Mouse (Mus musculus) liver, embryonic 11.5 days (tissue): ENCODE results near the gene Mogat1. TPM values are rescaled to one million over a fixed set of nuclear protein-coding genes. Genes with fewer than 3 reads are reported as not detected.

Experiments
- ATAC-seq: fragments of 200-750 bp; cut with Nextera tagmentation; replicated peaks from 2 replicates; pipeline ENCODE4 v1.8.0; 2017; ENCODE audit warnings: moderate number of reproducible peaks, mild to moderate bottlenecking, moderate TSS enrichment, moderate library complexity; ENCODE audit not compliant: low FRiP score
- DNase-seq: peaks from one replicate; pipeline ENCODE4 v3.0.0-alpha.2; 2017; ENCODE audit warnings: low spot score
- H3K27ac ChIP-seq: fragments of 300-500 bp; sonication (generic); 2 replicates; pipeline ENCODE4 v1.5.1; 2014; ENCODE audit warnings: mild to moderate bottlenecking, low read depth, low read length, control low read depth
- H3K27me3 ChIP-seq: fragments of 300-500 bp; sonication (generic); replicated peaks from 2 replicates; pipeline ENCODE4 v1.6.1; 2014; ENCODE audit warnings: low read length, mixed read lengths; ENCODE audit not compliant: control insufficient read depth, insufficient read depth
- H3K36me3 ChIP-seq: fragments of 300-500 bp; sonication (generic); 2 replicates; pipeline ENCODE4 v1.6.1; 2014; ENCODE audit warnings: mild to moderate bottlenecking, low read length, moderate library complexity, mixed read lengths; ENCODE audit not compliant: control insufficient read depth, insufficient read depth
- H3K4me1 ChIP-seq: fragments of 300-500 bp; sonication (generic); replicated peaks from 2 replicates; pipeline ENCODE4 v1.6.1; 2014; ENCODE audit warnings: low read length, mixed read lengths; ENCODE audit not compliant: control insufficient read depth, insufficient read depth
- H3K4me2 ChIP-seq: fragments of 300-500 bp; sonication (generic); 2 replicates; pipeline ENCODE4 v1.6.1; 2014; ENCODE audit warnings: mild to moderate bottlenecking, control low read depth, moderate library complexity
- H3K4me3 ChIP-seq: fragments of 300-500 bp; sonication (generic); 2 replicates; pipeline ENCODE4 v1.5.1; 2014; ENCODE audit warnings: low read depth, low read length, control low read depth
- H3K9ac ChIP-seq: fragments of 300-500 bp; sonication (generic); 2 replicates; pipeline ENCODE4 v1.6.1; 2014; ENCODE audit warnings: low read depth, low read length, control low read depth
- H3K9me3 ChIP-seq: fragments of 300-500 bp; sonication (generic); 2 replicates; pipeline ENCODE4 v1.6.1; 2016; ENCODE audit warnings: low read length, inconsistent platforms, mixed read lengths; ENCODE audit not compliant: control insufficient read depth
- WGBS: fragments of 180-500 bp; shearing (Covaris S2); extraction: QIAGEN DNeasy Blood & Tissue Kit; methylation state at CpG from one replicate; pipeline ENCODE4 v1.1.7; 2014; 5-methylcytosine and 5-hydroxymethylcytosine counted together
- polyA plus RNA-seq: library from polyadenylated mRNA; unstranded; fragments of >200 nt; fragmentation: Nextera tagmentation; extraction: Ambion mirVana; gene quantifications from 2 replicates; pipeline ENCODE4 v1.2.1, GENCODE M21; 2014

The Mogat1 gene
- polyA plus RNA-seq, 1 experiment from 2014 or later: not detected

DNA sequence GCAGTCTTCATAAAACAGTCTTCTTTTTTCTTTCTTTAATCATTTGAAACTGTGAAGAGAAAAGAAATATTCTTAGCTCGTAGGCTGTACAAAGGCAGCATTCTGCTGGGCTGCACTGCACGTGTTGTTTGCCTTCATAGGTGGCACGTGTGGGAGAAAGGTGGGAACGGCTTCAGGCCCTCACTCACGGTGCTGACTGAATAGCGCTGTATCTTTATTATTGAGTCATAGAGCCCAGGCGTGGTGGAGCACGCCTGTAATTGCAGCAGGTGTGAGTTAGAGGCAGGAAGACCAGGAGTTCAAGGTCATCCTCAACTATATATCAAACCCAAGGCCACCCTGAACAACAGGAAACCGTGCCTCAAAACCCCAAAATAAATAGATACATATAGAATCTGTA lies 35.5 kb downstream of the Mogat1 start:
- Histone ChIP-seq H3K27me3 (no peaks in the 10 kb centered on the region), H3K4me2 (no peak overlapping the region), H3K9me3 (no peaks in the 10 kb centered on the region), H3K36me3 (no peaks in the 10 kb centered on the region), H3K4me1 (no peaks in the 10 kb centered on the region), H3K4me3 (no peak overlapping the region), H3K9ac (no peak overlapping the region), H3K27ac (no peak overlapping the region)
- DNase-seq (no peak), ATAC-seq (no peak)
- WGBS: 82% methylated on average over 9 of the region's 9 CpGs

DNA sequence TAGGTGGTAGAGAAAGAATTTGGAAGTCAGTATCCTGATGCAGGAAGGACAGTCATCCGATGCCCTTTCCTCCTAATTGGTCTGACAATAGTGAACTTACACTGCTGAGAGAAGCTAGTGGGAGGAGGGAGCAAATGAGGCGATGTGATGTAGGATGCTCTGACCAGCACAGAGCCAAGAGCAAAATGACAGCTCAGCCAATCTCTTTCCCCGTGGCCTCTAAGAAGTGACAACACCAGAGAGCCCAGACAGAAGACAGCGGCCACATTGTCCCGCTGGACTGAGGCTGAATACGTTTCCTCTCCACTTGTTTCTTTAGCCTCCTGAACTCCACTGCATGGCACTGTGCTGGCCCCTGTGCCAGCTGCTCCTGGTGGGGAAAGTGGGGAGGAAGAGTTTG lies 38.2 kb downstream of the Mogat1 start:
- no peak overlapping the region for H3K4me3 ChIP-seq
- no peaks in the 10 kb centered on the region for H3K36me3 ChIP-seq
- no peaks in the 10 kb centered on the region for H3K4me1 ChIP-seq
- H3K4me2 ChIP-seq: no peak overlapping the region
- H3K9ac ChIP-seq: no peak overlapping the region
- ATAC-seq (no peak), DNase-seq (no peak)
- no peaks in the 10 kb centered on the region for H3K9me3 ChIP-seq
- no peak overlapping the region for H3K27ac ChIP-seq
- WGBS: 57% methylated on average over 6 of the region's 6 CpGs
- H3K27me3 ChIP-seq: no peaks in the 10 kb centered on the region

- no peak for DNase-seq
- WGBS: 65% methylated on average over 8 of the region's 8 CpGs
- no peak for ATAC-seq
- Histone ChIP-seq H3K27me3 (no peaks in the 10 kb centered on the region), H3K36me3 (no peaks in the 10 kb centered on the region), H3K27ac (no peak overlapping the region), H3K4me2 (no peak overlapping the region), H3K4me3 (no peak overlapping the region), H3K9me3 (no peaks in the 10 kb centered on the region), H3K9ac (no peak overlapping the region), H3K4me1 (no peaks in the 10 kb centered on the region)
These were observed 43.3 kb downstream of the Mogat1 start for GRCm38 (mm10) chr1:78554012-78554666.

GRCm38 (mm10) chr1:78566963-78567362 lies 56.2 kb downstream of the Mogat1 start:
- H3K9me3 ChIP-seq: no peaks in the 10 kb centered on the region
- ATAC-seq: no peak
- DNase-seq: no peak
- H3K27me3 ChIP-seq: no peaks in the 10 kb centered on the region
- no peak overlapping the region for H3K4me2 ChIP-seq
- H3K4me3 ChIP-seq: no peak overlapping the region
- H3K36me3 ChIP-seq: no peaks in the 10 kb centered on the region
- H3K4me1 ChIP-seq: no peaks in the 10 kb centered on the region
- H3K9ac ChIP-seq: no peak overlapping the region
- 69% methylated on average over 2 of the region's 2 CpGs for WGBS
- H3K27ac ChIP-seq: no peak overlapping the region

DNA sequence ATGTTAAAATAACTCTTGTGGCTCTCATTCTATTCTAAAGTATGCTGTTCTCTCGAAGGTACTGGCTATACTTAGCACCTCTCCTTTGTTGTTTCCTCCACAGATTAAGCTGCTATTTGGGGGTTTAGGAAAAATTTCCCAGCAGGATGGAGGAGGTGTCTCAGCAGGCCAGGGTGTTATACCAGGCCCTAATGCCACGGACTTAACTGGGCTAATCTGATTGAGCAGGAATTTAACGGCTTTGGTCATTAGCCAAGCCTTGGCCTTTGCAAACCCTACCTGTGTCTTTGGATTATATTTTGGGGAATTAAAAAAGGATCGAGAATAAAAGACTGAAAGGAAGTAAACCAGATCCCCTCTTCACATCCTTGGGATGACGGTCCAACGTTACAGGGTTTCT lies 56.6 kb downstream of the Mogat1 start:
- no peak overlapping the region for H3K4me3 ChIP-seq
- H3K27me3 ChIP-seq: no peaks in the 10 kb centered on the region
- no peak overlapping the region for H3K4me2 ChIP-seq
- 34% methylated on average over 6 of the region's 6 CpGs for WGBS
- no peak overlapping the region for H3K9ac ChIP-seq
- no peak for DNase-seq
- H3K36me3 ChIP-seq: no peaks in the 10 kb centered on the region
- H3K27ac ChIP-seq: no peak overlapping the region
- H3K9me3 ChIP-seq: no peaks in the 10 kb centered on the region
- ATAC-seq: no peak
- no peaks in the 10 kb centered on the region for H3K4me1 ChIP-seq

DNA sequence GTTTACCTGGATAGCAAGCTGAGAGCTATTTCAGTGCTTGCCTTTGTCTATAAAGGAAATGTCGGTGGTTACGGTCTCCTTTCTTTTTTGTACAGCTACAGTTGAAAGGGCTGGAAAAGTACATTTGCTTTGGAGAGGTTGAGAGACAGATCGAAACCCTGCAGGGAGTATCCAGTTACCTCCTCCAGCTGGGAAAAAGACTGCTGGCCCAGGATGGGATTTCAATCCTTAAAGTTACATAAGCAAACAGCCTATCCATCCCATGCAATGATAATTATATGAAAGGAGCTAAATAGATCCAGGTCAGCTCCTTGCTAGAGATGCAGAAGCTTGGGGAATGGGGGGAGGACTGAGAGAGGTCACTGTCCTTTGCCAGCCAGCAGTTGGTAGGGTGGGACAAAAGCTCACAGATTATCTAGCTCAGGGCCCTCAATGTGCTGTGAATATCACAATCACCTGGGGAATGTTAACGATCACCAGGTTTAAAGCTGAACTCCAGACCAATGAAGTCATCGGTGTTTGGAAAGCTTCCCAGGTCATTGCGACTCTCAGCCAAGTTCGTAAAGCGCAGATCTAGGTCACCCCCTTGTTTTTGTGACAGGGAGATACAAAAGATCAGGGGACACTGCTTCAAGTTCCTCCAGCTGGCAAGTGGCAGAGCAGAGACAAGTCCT lies 57.2 kb downstream of the Mogat1 start:
- no peak overlapping the region for H3K27ac ChIP-seq
- ATAC-seq (no peak), DNase-seq (no peak)
- no peaks in the 10 kb centered on the region for H3K36me3 ChIP-seq
- no peaks in the 10 kb centered on the region for H3K9me3 ChIP-seq
- no peak overlapping the region for H3K4me3 ChIP-seq
- H3K27me3 ChIP-seq: no peaks in the 10 kb centered on the region
- H3K4me1 ChIP-seq: no peaks in the 10 kb centered on the region
- WGBS: 54% methylated on average over 8 of the region's 8 CpGs
- no peak overlapping the region for H3K9ac ChIP-seq
- H3K4me2 ChIP-seq: no peak overlapping the region

- ATAC-seq (no peak), DNase-seq (no peak)
- Histone ChIP-seq H3K4me2 (no peak overlapping the region), H3K27ac (no peak overlapping the region), H3K9me3 (no peaks in the 10 kb centered on the region), H3K4me3 (no peak overlapping the region), H3K4me1 (no peaks in the 10 kb centered on the region), H3K36me3 (no peaks in the 10 kb centered on the region), H3K27me3 (no peaks in the 10 kb centered on the region), H3K9ac (no peak overlapping the region)
- WGBS: 79% methylated on average over 5 of the region's 5 CpGs
These were observed 58.8 kb downstream of the Mogat1 start for GRCm38 (mm10) chr1:78569617-78570016.

DNA sequence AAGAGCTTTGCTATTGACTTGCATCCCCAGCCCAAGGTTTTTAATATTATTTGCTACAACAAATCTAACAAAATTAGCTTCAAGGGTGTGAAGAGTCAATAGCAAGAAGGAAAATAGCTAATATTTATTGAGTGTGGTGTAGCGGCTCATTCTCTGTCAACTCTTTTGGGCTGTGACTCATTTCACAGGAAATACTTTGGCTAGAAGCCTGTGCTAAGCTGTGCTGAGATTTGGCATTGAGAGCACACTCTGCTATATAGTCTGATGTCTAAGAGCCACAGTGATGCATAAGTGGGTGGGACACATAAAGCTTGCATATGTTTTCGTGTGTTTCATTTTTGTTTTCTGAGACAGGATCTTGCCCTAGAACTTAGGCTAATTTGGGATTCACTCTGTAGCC lies 74.3 kb downstream of the Mogat1 start:
- H3K27ac ChIP-seq: no peak overlapping the region
- H3K9me3 ChIP-seq: no peaks in the 10 kb centered on the region
- ATAC-seq (no peak), DNase-seq (no peak)
- no peak overlapping the region for H3K4me2 ChIP-seq
- H3K4me3 ChIP-seq: no peak overlapping the region
- no peaks in the 10 kb centered on the region for H3K27me3 ChIP-seq
- H3K36me3 ChIP-seq: no peaks in the 10 kb centered on the region
- H3K9ac ChIP-seq: no peak overlapping the region
- no peaks in the 10 kb centered on the region for H3K4me1 ChIP-seq
- WGBS: 72% methylated on average over 2 of the region's 2 CpGs

GRCm38 (mm10) chr1:78586986-78587385 lies 76.2 kb downstream of the Mogat1 start:
- H3K36me3 ChIP-seq: no peaks in the 10 kb centered on the region
- no peak overlapping the region for H3K4me3 ChIP-seq
- WGBS: 35% methylated on average over 4 of the region's 4 CpGs
- no peak overlapping the region for H3K4me2 ChIP-seq
- H3K4me1 ChIP-seq: no peaks in the 10 kb centered on the region
- H3K27me3 ChIP-seq: no peaks in the 10 kb centered on the region
- no peak for DNase-seq
- H3K9ac ChIP-seq: no peak overlapping the region
- no peak overlapping the region for H3K27ac ChIP-seq
- no peak for ATAC-seq
- no peaks in the 10 kb centered on the region for H3K9me3 ChIP-seq
